Mouse (Mus musculus) layer of hippocampus, adult 11-12 months (tissue): ENCODE results near the gene Dtymk.
"Not testable (repeated sequence)": the region's sequence is repeated elsewhere in the genome, so short reads cannot be mapped to it uniquely, and the experiment has no call there.

ENCODE experiments used
- DNase-seq: peaks from one replicate; pipeline ENCODE4 v3.0.0; 2022; ENCODE audit warnings: low spot score

Dtymk gene

GRCm38 (mm10) chr1:93804818-93805217, 3.1 kb upstream of the Dtymk start:
- no peak for DNase-seq

DNA sequence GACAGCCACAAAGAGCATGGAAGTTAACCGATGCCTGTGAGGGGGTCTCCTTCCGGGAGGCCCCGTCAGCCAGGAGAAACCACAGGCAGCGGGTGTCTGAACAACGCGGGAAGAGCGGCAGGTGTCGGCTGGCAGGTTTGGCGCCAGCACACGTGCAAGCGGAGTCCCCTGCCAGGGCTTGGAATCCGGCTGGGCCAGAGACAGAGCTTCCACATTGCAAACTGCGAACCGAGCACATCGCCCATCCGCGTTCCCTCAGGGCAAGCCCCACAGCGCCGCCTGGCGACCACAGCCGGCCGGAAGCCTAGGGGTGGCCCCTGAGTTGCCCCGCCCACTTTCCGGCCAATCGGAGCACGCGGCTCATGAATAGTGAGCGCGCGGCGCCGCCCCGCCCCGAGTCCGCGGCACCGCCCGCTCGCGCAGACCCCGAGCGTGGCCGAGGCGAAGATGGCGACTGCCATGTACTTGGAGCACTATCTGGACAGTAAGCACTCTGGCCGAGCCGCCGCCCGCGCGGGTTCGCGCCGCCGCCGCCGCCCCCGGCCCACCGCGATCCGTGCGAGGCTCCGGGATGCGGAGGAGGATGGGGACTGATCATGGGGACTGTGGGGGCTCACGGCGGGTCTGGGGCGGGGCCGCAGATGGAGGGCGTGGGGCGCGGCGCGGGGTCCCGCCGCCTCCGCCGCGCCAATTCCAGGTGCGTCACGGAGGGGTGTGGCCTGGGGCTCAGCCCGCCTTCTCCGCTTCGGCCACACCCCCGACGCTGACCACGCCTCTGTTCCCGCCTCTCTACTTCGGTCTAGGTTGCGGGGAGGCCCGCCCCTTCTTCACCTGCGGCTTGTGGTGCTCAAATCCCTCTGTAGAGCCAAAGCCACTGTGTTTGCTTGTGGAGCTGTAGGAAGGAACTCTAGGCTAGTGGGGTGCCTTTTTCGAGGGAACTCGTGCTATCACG, 2.1 kb upstream of the Dtymk start, which contains the start of gene Ing5:
Gene Ing5 (plus strand): TSS at position 410 of the 952 bp plus-strand sequence.
- DNase-seq = peak; percentile 100

DNA sequence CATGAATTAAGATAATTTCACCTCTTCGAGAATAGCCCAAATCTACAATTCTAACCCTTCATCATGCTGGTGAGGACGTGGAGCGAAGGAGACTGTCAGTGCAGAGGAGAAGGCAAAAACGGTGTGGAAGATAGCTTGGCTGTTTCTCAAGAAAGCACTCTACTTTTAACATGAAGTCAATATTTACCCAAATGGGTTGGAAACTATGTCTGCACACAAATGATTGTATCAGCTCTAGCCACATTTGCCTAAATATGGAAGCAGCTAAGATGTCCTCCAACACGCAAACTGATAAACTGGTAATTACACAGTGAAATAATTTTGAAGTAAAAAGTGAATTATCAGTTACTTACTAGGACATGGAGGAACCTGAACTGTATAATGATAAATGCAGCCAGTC, 1.0 kb upstream of the Dtymk start:
- DNase-seq = no peak

GRCm38 (mm10) chr1:93800670-93801503, 847 bp downstream of the Dtymk start:
- no peak for DNase-seq

DNA sequence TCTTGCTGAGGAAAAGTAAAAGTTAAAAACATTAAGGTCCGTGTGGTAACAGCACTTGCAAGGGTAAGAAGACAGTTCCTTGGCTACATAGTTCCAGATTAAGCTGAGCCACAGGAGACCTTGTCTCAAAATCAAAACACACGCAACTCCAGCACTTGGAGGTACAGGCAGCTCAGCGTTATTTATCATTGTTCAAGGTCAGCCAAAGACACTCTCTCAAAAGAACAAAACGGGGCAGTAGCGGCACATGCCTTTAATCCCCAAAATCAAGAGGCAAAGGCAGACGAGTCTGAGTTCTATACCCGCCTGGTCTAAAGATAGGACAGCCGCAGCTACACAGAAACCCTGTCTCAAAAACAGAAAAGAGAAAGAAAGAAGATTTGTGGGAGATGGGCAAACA, 5.8 kb downstream of the Dtymk start:
- DNase-seq = no peak

DNA sequence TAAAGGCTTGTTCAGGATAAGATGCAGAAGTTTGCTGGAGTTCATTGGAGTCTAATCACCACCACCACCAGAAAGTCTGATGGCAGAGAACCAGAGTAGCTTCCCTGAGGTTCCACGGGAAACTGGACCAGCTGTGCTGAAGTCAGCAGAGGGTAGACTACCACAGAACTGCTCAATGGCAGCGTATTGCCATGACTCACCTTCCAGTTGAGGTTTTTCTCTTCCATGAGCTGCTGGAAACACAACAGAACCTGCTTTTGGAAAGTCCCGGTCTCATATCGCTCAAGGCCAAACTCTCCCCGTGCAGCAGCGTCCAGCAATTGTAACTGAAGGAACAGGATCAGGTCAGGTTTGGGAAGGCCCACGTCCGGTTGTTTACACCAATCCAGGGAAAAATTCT, 7.2 kb downstream of the Dtymk start:
- DNase-seq = no peak

- no peak for DNase-seq
Observed at GRCm38 (mm10) chr1:93786912-93787311, 14.8 kb downstream of the Dtymk start.

- no peak for DNase-seq
Observed at GRCm38 (mm10) chr1:93776686-93777085, 25.0 kb downstream of the Dtymk start.

DNA sequence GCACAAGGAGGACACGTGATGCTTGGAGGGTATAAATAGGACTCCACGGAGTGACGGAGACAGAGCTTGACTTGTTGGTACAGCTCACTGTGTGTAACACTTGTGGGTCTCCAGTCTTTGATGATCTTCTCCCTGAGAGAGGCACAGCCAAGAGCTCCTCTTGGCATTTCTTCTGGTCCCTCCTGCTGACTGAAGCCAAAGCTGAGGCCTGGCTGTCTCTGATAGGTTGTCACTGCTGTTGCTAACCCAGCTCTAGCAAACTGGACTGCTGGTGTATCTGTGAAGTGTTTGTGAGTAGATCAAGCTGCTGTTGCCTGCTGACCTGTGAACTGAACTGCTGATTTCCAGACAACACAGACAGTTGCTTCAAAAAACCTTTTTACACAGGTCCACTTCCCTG, 31.8 kb downstream of the Dtymk start:
- no peak for DNase-seq

DNA sequence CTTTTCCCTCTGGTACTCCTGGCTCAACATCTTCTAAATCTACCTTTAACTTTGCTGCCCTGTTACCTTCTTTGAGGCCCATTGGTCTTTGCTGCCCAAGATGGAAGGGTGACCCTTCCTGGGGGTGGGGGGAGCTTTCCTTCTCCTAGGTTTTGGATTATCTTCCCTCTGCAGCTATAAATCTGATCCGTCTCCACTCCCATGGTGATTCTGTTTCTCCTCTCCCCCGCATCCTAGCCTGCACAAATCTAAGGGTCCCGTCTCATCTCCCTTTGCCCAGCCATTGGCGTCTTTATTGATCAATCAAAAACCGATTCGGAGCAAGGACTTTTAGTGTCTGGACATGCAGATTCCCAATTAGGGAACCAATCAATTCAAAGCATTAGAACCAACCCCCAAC, 34.1 kb downstream of the Dtymk start:
- no peak for DNase-seq

DNA sequence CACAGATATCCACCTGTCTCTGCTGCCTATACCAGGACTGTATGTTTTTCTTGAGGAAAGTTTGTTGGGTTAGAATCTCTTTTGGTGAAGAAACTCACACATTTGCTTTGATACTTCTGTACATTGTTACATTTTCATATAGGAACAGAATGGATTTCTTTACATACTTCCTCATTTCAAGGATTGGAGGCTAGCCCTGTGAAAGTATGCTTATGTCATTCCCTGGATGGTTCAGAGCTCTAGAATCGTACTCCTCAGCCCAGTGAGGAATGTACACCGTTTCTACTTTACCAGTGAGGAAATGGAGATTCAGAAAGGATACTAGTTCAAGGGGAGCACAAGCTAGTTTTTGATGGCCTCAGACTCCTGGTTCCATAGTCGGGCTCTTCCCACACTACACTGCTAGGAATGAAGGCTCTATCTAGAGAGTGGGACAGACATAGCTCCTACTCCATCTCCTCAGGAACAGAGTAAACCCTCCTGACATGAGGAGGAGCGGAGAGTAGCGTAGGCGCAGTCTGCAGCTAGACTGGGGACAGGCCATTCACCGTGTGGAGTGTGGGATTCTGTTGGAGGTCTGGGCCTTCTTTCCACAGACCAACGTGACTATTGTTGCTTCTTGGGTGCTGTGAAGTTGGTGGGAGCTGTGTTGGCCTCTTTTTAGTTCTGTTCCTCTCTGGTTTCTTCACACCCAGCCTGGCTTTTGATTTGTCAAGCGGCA, 36.7 kb downstream of the Dtymk start:
- no peak for DNase-seq

DNA sequence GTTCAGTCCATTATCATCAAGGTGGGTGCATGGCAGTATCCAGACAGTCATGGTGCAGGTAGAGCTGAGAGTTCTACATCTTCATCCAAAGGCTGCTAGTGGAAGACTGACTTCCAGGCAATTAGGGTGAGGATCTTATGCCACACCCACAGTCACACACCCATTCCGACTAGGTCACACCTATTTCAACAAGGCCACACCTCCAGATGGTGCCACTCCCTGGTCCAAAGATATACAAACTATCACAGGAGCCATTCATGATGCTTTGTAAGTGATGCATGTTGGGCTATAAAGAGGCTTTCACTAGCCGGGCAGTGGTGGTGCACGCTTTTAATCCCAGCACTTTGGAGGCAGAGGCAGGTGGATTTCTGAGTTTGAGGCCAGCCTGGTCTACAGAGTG, 38.2 kb downstream of the Dtymk start:
- DNase-seq = not testable (repeated sequence)

DNA sequence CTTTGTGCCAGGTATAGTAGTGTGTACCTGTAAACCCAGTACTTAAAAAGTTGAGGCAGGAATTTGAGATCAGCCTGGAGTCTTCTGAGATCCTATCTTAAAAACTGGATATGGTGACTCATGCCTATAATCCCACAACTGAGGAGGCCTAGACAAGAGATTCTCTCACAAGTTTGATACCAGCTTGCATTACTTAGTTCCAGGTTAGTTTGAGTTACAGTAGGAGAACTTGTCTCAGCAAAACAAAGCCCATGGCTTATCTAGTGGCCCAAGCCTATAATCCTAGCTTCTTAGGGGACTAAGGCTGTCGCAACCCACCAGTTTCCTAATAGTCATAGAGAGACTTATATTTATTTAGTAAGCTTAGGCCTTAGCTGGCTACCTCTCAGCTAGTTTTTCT, 41.7 kb downstream of the Dtymk start:
- DNase-seq = no peak

GRCm38 (mm10) chr1:93756154-93756553, 45.6 kb downstream of the Dtymk start:
- DNase-seq = no peak

DNA sequence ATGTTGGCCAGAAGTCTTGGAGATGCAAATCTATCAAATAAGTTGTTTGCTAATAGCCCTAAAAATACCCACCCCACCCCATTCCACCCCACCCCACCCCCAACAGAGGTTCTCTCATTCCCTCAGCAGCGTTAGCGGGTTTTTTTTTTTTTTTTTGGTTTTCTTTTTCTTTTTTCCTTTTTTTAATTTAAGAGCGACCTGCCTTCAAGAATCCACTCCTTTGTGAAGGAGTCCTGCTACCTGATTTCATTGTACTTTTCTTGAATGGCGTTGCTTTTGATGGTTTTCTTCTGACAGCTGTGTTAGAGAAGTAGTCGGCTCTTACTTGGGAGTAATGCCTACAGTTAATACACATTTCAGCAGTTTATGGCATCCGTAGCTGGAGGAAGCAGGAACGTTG, 46.1 kb downstream of the Dtymk start:
- no peak for DNase-seq

DNA sequence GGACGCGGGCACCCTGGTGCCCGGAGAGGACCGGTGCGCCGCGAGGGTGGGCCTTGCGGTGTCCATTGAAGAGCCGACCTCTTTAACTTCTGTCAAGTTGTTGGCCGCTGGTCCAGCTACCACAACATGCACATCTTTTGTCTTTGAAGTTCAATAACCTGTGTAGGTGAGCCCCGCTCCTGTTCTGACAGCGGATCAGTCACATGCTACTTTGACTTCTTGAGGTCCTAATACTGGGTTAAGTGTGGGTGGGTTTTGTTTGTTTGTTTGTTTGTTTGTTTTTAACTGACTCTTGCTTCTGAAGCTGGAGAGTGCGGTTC, 46.5 kb downstream of the Dtymk start:
- no peak for DNase-seq

DNA sequence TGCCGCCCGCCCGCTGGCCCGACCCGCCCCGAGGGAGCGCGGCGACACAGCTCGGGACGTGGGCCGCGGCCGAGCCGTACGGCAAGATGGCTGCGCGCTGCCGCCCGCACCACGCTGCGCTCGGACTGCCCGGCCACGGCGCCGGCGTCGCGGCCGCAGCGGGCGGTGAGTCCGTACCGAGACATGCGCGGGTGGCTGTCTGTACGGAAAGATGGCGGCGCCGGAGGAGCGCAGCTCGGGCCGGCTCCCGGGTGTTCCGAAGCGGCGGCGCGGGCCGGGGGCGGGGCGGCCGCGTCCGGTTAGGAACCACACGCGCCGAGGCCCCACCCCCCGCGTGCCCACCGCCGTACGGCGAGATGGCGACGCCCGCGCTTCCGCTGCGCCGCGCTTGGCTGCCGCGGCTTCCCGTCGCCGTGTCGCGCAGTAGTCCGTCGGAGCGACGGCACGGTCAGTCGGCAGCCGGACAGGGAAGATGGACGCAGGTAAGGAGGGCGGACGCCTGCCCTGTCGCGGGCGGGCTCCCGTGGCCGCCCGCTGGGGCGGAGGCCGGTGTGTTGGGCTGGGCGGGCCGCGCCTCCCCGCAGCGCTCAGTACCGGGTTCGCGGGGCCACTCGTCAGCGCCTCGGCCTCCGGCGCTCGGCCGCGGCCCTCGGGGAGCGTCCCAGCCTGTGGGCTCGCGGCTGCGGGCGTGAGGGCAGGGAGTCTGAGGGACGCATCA, 47.0 kb downstream of the Dtymk start, which contains the start of gene Thap4:
Gene Thap4 (minus strand): TSS at position 292 of the 718 bp plus-strand sequence.
- DNase-seq = peak; percentile 94

DNA sequence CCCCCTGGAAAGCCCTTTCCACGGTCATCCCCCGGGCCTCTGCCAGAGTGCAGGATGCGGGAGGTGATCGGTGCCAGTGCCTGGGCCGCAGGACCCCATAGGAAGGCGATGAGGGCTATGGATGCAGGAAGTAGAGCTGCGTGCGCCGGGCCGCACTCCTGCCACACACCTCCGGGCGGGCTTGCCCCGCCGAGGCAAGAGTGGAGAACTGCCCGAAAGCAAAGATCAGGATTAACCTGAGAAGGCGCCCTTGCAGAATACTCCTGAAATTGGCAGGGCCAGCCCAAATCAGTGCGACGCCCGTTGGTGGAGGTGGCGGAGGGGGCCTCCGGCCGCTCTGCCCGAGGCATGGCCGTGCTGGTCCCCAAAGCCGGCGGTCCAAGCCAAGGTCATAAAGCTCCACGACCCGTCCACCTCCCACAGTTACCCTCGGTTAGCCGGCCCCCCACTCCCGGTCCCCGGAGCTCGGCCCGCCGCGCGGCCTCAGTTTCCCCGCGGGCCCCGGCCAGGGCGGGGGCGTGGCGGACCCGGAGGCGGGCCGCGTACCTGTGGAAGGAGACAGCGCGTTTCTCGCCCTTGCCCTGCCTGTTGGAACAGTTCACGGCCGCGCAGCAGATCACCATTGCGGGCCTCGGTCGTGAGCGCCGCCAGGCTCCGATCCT, 47.7 kb downstream of the Dtymk start:
- DNase-seq = peak; percentile 36

- no peak for DNase-seq
Observed at GRCm38 (mm10) chr1:93751290-93751689, 50.4 kb downstream of the Dtymk start, which contains the start of gene Atg4b. TSS of gene Atg4b (plus strand) at chr1:93751500.

DNA sequence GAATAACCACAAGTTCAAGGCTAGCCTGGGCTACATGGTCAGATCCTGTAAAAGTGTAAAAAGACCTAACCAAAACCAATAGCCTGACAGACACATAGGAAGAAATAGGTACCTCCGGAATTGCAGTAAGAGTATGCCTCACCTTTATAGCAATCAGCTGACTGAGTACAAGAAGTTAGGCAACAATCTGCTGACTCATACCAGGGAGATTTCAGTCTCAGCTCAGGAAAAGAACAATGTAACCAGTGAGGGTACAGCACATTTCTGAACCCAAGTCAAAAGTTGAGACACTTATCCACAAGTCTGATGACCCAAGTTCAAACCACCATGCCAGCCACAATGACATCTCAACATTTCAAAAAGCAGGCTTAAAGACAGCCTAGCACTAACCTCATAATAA, 53.2 kb downstream of the Dtymk start:
- no peak for DNase-seq

GRCm38 (mm10) chr1:93746179-93746578, 55.6 kb downstream of the Dtymk start:
- no peak for DNase-seq
